Mouse (Mus musculus): ENCODE measurements around the gene Arhgap15.

Gene Arhgap15

GRCm38 (mm10) chr2:44104282-44105197 lies 355.9 kb downstream of the Arhgap15 start:
- no peak for DNase-seq (ENCODE audit: low read depth in 2 of 2, low spot score in 2 of 2)

- no peak for DNase-seq (ENCODE audit: low read depth in 2 of 2, low spot score in 2 of 2)
Observed at GRCm38 (mm10) chr2:44105198-44105555, 356.6 kb downstream of the Arhgap15 start.

DNA sequence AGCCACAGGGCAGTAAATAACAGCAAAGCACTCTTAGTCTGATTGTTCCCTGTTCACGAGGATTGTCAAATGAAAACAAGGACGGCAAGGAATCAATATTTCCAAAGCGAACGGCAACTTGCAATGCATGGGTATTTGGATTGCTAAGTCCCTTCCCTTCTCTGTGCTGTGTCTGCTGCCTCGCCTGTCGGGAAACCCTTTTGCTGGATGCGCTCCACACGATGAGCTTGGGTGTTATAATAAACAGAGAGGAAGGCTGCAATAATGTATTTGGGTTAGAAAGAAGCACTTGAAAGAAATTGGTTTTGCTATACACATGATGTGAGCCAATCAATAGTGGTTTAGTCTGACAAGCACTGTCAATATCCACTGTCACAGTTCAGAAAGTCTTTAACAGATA lies 357.7 kb downstream of the Arhgap15 start:
- DNase-seq (ENCODE audit: low read depth in 2 of 2, low spot score in 2 of 2) = no peak

DNA sequence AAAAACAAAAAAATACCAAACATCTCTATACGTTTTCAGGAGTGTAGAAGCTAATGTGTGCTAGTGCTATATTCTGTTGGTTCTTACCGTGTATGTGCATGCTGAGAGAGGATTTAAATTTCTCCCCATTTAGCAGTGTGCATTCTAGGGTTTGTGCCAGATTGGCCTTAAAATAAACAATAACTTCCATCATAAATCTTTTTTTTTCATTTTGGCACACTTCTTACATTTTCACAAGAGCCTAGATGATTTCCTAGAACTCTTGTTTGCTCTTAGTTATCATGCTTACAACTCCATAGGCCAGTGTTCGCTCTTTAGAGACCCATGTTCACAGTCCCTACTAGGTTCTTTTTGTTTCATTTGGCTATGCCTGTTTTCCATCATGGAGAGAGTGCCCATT lies 362.7 kb downstream of the Arhgap15 start:
- DNase-seq (ENCODE audit: low read depth in 2 of 2, low spot score in 2 of 2) = no peak

DNA sequence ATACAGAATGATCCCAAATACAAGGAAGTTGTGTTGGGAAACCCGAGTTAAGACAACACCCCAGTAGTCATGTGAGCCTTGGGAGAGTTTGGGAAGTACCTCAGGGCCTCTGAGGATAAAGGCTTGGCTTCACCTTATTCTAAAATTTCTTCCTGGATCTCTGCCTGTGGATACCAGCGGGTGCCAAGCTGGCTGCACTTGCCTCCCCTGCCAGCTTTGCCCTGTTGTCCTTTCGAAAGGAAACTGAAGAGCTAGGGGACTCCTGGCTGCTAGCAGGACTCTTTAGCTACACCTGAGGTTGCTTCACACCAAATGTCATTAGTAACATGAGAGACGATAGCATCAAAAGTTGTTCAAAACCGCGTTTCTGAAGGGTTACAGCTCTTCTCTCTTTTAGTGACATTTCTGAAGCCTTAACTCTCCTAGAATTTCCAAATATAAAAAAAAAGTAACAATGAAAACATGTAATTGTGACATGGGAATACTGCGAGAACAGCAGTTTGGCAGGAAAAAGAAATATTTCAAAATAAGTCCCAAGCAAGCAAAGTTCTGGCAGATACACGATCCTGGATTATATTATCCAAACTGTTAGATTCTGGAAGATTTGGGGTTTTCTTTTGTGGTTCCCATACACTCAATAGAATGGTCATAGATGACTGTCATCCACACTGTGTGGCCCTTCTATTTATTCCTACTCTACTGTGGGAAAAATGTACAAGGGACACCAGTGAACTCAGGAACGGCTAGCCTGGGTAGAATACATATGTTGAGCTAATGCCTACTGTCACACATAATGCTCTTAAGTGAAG lies 364.6 kb downstream of the Arhgap15 start:
- no peak for DNase-seq (ENCODE audit: low read depth in 2 of 2, low spot score in 2 of 2)

GRCm38 (mm10) chr2:44114296-44114695 lies 365.7 kb downstream of the Arhgap15 start:
- DNase-seq (ENCODE audit: low read depth in 2 of 2, low spot score in 2 of 2) = no peak

- DNase-seq (ENCODE audit: low read depth in 2 of 2, low spot score in 2 of 2) = no peak
Observed at GRCm38 (mm10) chr2:44121162-44121561, 372.5 kb downstream of the Arhgap15 start.

- DNase-seq (ENCODE audit: low read depth in 2 of 2, low spot score in 2 of 2) = no peak
Observed at GRCm38 (mm10) chr2:44123246-44123645, 374.6 kb downstream of the Arhgap15 start.

- DNase-seq (ENCODE audit: low read depth in 2 of 2, low spot score in 2 of 2) = no peak
Observed at GRCm38 (mm10) chr2:44124093-44124492, 375.5 kb downstream of the Arhgap15 start.

- no peak for DNase-seq (ENCODE audit: low read depth in 2 of 2, low spot score in 2 of 2)
Observed at GRCm38 (mm10) chr2:44124683-44125082, 376.1 kb downstream of the Arhgap15 start.

GRCm38 (mm10) chr2:44126044-44126695 lies 377.5 kb downstream of the Arhgap15 start:
- no peak for DNase-seq (ENCODE audit: low read depth in 2 of 2, low spot score in 2 of 2)

GRCm38 (mm10) chr2:44129533-44129932 lies 380.9 kb downstream of the Arhgap15 start:
- no peak for DNase-seq (ENCODE audit: low read depth in 2 of 2, low spot score in 2 of 2)

DNA sequence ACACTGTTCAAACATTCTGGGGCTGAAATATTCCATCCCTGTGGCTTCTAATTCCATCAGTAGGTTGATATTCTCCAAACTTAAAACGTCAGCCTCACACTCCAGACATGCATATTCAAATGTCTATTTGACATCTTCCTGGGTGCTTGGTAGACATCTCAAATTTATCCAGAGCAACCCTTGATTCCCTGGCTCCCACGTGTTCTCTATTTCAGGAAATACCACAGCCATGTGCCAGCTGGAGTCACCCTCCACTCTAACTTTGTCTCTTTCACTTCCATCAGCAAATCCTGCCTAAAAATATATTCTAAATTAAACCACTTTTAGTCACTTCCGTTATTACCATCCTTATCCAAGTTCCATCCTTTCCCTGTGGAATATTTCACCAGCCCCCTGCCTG lies 382.6 kb downstream of the Arhgap15 start:
- no peak for DNase-seq (ENCODE audit: low read depth in 2 of 2, low spot score in 2 of 2)

- DNase-seq (ENCODE audit: low read depth in 2 of 2, low spot score in 2 of 2) = no peak
Observed at GRCm38 (mm10) chr2:44134796-44135195, 386.2 kb downstream of the Arhgap15 start.

DNA sequence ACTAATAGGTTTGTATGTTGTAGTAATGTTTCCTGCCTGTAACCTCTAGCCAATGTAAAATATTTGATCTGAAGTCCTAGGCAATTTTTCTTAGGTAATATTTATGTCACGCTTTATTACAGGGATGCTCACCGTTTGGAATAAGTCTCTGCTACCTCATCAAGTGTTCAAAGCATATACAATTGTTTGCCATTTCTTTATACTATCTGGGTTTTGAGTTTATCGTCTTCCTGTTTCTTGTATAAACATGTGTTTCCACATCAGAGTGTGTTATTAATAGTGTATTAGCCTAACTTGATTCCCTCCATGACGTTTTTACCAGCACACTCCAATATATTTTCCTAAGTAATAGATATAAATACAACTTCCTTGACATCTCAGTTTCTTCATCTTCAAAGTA lies 391.8 kb downstream of the Arhgap15 start:
- no peak for DNase-seq (ENCODE audit: low read depth in 2 of 2, low spot score in 2 of 2)

DNA sequence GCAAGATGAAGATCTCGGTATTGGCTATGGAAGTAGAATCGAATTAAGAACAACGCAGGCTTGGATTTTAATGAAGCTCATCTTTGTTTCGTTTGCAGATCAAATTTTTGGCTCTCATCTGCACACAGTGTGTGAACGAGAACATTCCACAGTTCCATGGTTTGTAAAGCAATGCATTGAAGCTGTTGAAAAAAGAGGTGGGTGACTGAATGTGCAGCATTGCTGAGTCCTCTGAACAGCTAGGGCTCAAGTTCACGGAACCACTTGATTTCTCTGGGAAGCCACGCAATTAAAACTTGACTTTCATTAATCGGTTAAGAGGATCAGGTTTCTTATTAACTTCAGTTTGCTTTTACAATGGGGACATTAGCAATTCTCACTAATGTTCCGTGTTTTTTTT lies 393.5 kb downstream of the Arhgap15 start:
- no peak for DNase-seq (ENCODE audit: low read depth in 2 of 2, low spot score in 2 of 2)

- no peak for DNase-seq (ENCODE audit: low read depth in 2 of 2, low spot score in 2 of 2)
Observed at GRCm38 (mm10) chr2:44142611-44143010, 394.0 kb downstream of the Arhgap15 start.

DNA sequence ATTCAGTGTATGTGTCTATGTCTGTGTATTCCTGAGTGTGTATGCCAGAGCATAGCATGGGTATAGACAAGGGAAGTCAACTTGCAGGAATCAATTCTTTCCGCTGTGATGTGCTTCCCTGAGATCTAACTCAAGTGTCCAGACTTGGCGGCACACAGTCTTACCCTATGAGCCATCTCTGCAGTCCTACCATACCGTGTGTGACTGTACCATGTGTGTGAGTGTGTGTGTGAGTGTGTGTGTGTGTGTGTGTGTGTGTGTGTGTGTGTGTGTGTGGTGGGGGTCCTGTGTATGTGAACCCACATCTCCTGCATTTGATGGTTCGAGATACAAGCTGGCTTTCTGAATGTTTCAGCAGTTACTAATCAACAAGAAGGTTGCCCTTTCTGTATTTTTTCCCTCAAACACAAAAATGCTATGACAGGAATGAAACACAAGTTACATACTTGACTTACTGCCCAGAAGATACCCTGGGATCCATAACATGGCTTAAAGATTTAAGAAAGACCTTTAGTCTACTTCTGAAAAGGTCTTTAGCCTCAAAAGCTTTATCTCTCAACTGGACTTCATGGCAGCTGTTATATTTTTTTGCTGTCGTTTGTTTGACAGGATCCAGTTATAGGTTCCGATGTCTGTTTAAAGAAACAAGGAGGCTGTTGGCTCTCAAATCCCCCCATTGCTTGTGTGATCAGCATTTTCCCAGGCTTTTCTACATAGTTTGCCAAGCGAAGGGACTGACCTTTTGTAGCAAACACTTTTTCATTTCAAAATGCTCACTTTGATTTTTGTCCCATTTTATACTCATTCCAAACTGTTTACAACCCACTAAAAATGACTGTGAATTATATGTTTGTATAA lies 397.7 kb downstream of the Arhgap15 start:
- no peak for DNase-seq (ENCODE audit: low read depth in 2 of 2, low spot score in 2 of 2)

DNA sequence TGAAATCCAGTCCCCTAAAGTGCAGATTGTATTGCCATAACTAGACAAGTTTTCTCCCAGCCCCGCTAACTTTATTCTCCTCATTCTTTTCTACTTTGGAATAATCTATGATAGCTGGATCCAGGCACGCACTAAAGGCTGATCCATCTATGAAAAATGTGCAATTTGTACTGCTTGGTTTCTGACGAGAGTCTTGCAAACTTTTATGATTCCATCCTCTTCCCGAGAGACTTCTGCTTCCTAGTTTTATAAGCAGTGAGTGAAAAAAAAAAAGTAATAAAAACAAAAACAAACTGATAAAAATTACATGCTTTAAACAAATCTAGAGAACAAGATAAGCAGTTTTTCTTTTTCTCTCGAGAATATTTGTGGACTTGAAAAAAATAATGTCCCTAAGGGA lies 398.9 kb downstream of the Arhgap15 start:
- DNase-seq (ENCODE audit: low read depth in 2 of 2, low spot score in 2 of 2) = no peak

- no peak for DNase-seq (ENCODE audit: low read depth in 2 of 2, low spot score in 2 of 2)
Observed at GRCm38 (mm10) chr2:44147971-44148370, 399.3 kb downstream of the Arhgap15 start.
